Mouse (Mus musculus) adrenal gland, postnatal 10 days (tissue): ENCODE results near the gene Hykk. TPM values are rescaled to one million over a fixed set of nuclear protein-coding genes. Genes with fewer than 3 reads are reported as not detected.

Experiments used
- DNase-seq: peaks from one replicate; pipeline ENCODE4 v3.0.0; 2021; ENCODE audit warnings: mixed read lengths
- total RNA-seq, 2 experiments: library from RNA; stranded (reverse); gene quantifications; 2 replicates each; pipeline ENCODE4 v1.2.3; 2021

Gene Hykk
- total RNA-seq, 2 experiments from 2014 or later = 7.6 to 10.8 TPM

DNA sequence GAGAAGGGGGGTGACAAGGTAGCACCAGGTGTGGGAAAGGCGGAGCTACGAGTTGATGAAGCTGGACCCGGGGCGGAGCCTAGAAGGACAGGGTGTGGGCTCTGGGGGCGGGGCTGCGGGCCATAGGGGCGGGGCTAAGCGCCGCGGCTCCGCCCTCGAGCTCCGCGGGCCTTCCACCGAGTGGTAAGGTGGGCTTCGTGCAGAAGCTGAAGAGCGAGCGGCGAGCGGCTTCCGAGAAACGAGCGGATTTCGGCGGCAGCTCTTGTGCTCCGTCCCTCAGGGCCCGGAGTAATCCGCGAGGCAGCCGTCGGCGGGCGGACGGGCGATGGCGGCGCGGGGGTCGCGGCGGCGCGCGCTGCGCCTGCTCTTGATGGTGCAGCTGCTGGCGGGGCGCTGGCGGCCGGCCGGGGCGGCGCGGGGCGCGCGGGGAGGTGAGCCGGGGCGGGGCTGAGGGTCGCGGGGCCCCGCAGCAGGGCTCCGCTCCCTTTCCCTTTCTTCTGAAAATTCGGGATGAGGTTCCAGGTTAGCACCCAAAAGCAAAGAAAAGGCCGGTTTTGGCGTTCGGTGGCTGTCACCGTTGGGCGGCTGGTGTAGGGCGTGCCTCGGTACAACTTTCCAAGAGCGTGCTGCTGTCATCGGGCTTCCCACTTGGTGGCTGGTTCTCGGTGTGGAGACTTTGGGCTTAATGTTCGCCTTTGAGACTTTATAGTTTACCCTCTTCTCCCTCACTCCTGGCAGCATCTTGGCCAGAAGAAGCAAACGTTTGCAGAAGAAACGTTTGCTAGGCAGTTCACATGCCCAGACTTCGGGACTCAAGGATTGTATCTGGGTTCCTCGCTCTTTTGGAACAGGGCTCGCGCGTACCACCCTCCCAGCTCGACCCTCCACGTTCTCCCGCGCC is 64.5 kb downstream of the Hykk start:
- DNase-seq = peak; percentile 55

- DNase-seq = no peak
Observed at GRCm38 (mm10) chr9:54982401-54982800, 65.3 kb downstream of the Hykk start.

GRCm38 (mm10) chr9:54990362-54990761 is 73.3 kb downstream of the Hykk start:
- DNase-seq = no peak

DNA sequence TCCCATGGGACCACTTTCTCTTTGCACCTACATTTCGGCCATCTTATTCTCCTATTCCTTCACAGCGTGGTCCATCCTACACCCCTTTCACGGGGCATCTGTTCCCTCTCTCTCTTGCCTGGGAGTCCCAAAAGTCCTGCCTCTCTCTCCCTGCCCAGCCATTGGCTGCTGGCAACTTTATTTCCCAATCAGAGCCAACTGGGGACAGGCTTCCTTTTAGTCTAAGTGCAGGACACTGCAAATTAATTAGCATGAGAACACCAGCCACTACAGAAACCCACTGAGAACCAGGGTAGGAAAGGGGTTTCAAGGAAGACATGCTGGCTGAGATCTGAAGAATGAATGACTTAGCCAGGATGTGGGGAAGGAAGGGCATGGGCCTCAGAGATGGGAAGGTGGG is 77.3 kb downstream of the Hykk start:
- no peak for DNase-seq

DNA sequence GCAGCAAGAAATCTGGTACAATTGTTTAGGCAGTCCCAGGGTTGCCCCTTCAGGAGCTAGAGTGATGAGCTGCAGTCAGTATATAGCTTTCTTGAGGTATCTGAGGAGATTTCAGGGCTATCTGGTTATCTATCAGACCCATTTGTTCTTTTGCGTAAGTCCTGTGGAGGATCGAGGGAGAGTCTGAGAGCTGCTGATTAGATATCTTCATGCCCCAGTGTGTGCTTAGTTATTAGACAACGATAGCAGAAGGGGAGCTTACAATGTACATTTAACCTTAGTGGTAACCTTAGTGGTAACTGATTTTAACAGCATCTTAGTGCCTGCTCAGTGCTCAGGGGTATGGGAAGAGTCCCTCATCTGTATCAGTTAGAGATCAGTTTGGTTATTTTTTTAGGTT is 78.6 kb downstream of the Hykk start:
- no peak for DNase-seq

Other genes starting within 250 kb of the Hykk start
- gene Dnaja4, start 218.4 kb upstream of the Hykk start, total RNA-seq = 10 to 100 TPM in 1 of 2 experiments, 1 to 10 TPM in 1; 10.0 to 16.7 TPM
- gene Wdr61, start 182.8 kb upstream of the Hykk start, total RNA-seq = 10 to 100 TPM; 74.9 to 78.8 TPM
- gene Crabp1, start 152.5 kb upstream of the Hykk start, total RNA-seq = 1 to 10 TPM; 3.9 to 5.9 TPM
- gene Ireb2, start 53.5 kb upstream of the Hykk start, total RNA-seq = 10 to 100 TPM; 49.1 to 52.0 TPM
- 100 to 1,000 TPM; 192 to 197 TPM for gene Psma4, start 33.5 kb downstream of the Hykk start, total RNA-seq
- gene AY074887, start 33.7 kb downstream of the Hykk start, total RNA-seq = not detected
- 1 to 10 TPM in 1 of 2 experiments, under 1 TPM in 1; 0.99 to 2.5 TPM for gene Chrna5, start 63.6 kb downstream of the Hykk start, total RNA-seq
- gene Chrna3, start 109.3 kb downstream of the Hykk start, total RNA-seq = 10 to 100 TPM in 1 of 2 experiments, 1 to 10 TPM in 1; 9.4 to 14.5 TPM
- 1 to 10 TPM; 4.8 to 9.5 TPM for gene Chrnb4, start 131.5 kb downstream of the Hykk start, total RNA-seq
- 10 to 100 TPM; 39.2 to 39.6 TPM for gene Ube2q2, start 231.6 kb downstream of the Hykk start, total RNA-seq